Mouse (Mus musculus) embryonic facial prominence, embryonic 14.5 days (tissue): ENCODE data around the gene Spred2. TPM values are rescaled to one million over a fixed set of nuclear protein-coding genes. Genes with fewer than 3 reads are reported as not detected.

ENCODE experiments used
- ATAC-seq: fragments of 200-750 bp; cut with Nextera tagmentation; 2 replicates; pipeline ENCODE4 v1.8.0; 2017; ENCODE audit warnings: low read depth, moderate number of reproducible peaks, moderate TSS enrichment
- DNase-seq: peaks from one replicate; pipeline ENCODE4 v3.0.0-alpha.2; 2015; ENCODE audit warnings: low spot score
- H3K27ac ChIP-seq: fragments of 300-500 bp; sonication (generic); replicated peaks from 2 replicates; pipeline ENCODE4 v1.5.1; 2014; ENCODE audit warnings: low read depth, mild to moderate bottlenecking, low read length, moderate library complexity
- H3K27me3 ChIP-seq: fragments of 300-500 bp; sonication (generic); replicated peaks from 2 replicates; pipeline ENCODE4 v1.6.1; 2014; ENCODE audit warnings: low read length; ENCODE audit not compliant: control insufficient read depth, insufficient read depth
- H3K36me3 ChIP-seq: fragments of 300-500 bp; sonication (generic); 2 replicates; pipeline ENCODE4 v1.6.1; 2014; ENCODE audit warnings: low read length, mixed read lengths; ENCODE audit not compliant: control insufficient read depth, insufficient read depth
- H3K4me1 ChIP-seq: fragments of 300-500 bp; sonication (generic); 2 replicates; pipeline ENCODE4 v1.6.1; 2014; ENCODE audit warnings: antibody characterized with exemption, low read length; ENCODE audit not compliant: control insufficient read depth, insufficient read depth
- H3K4me2 ChIP-seq: fragments of 300-500 bp; sonication (generic); 2 replicates; pipeline ENCODE4 v1.6.1; 2014; ENCODE audit warnings: low read depth, mild to moderate bottlenecking, low read length, moderate library complexity, mixed read lengths
- H3K4me3 ChIP-seq: fragments of 300-500 bp; sonication (generic); 2 replicates; pipeline ENCODE4 v1.5.1; 2014; ENCODE audit warnings: low read depth, mild to moderate bottlenecking, low read length
- H3K9ac ChIP-seq: fragments of 300-500 bp; sonication (generic); 2 replicates; pipeline ENCODE4 v1.6.1; 2014; ENCODE audit warnings: low read depth, mild to moderate bottlenecking, low read length, moderate library complexity, mixed read lengths
- H3K9me3 ChIP-seq: fragments of 300-500 bp; sonication (generic); 2 replicates; pipeline ENCODE4 v1.6.1; 2016; ENCODE audit warnings: low read length; ENCODE audit not compliant: control insufficient read depth
- WGBS: fragments of 180-500 bp; shearing (Covaris S2); extraction: QIAGEN DNeasy Blood & Tissue Kit; methylation state at CpG from one replicate; pipeline ENCODE4 v1.1.7; 2014; 5-methylcytosine and 5-hydroxymethylcytosine counted together
- polyA plus RNA-seq: library from polyadenylated mRNA; unstranded; fragments of >200 nt; fragmentation: Nextera tagmentation; extraction: Ambion mirVana; gene quantifications from 2 replicates; pipeline ENCODE4 v1.2.1, GENCODE M21; 2014

Gene Spred2
- polyA plus RNA-seq, 1 experiment from 2014 or later, result 8.7 TPM

- no peak for DNase-seq
- no peak overlapping the region for H3K4me2 ChIP-seq
- no peak overlapping the region for H3K9ac ChIP-seq
- H3K9me3 ChIP-seq, result no peaks in the 10 kb centered on the region
- H3K4me3 ChIP-seq, result no peak overlapping the region
- H3K36me3 ChIP-seq, result no peaks in the 10 kb centered on the region
- H3K27me3 ChIP-seq, result no peaks in the 10 kb centered on the region
- no peak for ATAC-seq
- H3K4me1 ChIP-seq, result peaks cover 10% of the 10 kb centered on the region; the same call in 1 of the 2 replicates
- no peak overlapping the region; the same call in 1 of the 2 replicates for H3K27ac ChIP-seq
- 46% methylated on average over 7 of the region's 7 CpGs for WGBS
Measured at GRCm38 (mm10) chr11:19973032-19973790, 49.0 kb downstream of the Spred2 start.

DNA sequence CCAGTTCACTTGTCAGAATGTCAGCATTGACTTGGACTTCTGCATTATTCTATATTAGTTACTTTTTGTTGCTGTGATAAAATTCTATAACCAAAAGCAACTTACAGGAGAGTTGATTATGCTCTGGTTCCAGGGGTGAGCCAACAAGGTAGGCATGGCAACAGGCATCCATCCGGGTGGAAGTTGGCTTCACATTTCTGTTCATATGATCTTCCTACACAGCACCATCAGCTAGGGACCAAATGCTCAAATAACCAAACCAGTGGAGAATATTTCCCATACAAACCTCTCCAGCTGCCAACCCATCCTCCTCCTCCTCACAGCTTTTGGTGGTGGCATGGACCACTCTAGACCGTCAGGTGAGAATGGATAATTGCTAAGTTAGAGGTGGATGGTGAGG, 51.9 kb downstream of the Spred2 start:
- no peak overlapping the region for H3K4me2 ChIP-seq
- H3K27me3 ChIP-seq, result no peaks in the 10 kb centered on the region
- DNase-seq, result no peak
- ATAC-seq, result no peak
- H3K36me3 ChIP-seq, result no peaks in the 10 kb centered on the region
- H3K4me1 ChIP-seq, result peaks cover 22% of the 10 kb centered on the region; the same call in 1 of the 2 replicates
- no peak overlapping the region for H3K27ac ChIP-seq
- 90% methylated on average over 2 of the region's 2 CpGs for WGBS
- no peak overlapping the region for H3K4me3 ChIP-seq
- H3K9me3 ChIP-seq, result no peaks in the 10 kb centered on the region
- H3K9ac ChIP-seq, result no peak overlapping the region

GRCm38 (mm10) chr11:19977687-19978086, 53.5 kb downstream of the Spred2 start:
- Histone ChIP-seq H3K4me3 (no peak overlapping the region), H3K36me3 (no peaks in the 10 kb centered on the region), H3K27ac (no peak overlapping the region), H3K4me2 (no peak overlapping the region), H3K27me3 (no peaks in the 10 kb centered on the region), H3K4me1 (peaks cover 26% of the 10 kb centered on the region), H3K9ac (no peak overlapping the region), H3K9me3 (no peaks in the 10 kb centered on the region)
- ATAC-seq (no peak), DNase-seq (no peak)
- WGBS, result 48% methylated on average over 2 of the region's 2 CpGs

GRCm38 (mm10) chr11:19979338-19979737, 55.2 kb downstream of the Spred2 start:
- Histone ChIP-seq H3K4me1 (peaks cover 28% of the 10 kb centered on the region), H3K4me2 (no peak overlapping the region)

DNA sequence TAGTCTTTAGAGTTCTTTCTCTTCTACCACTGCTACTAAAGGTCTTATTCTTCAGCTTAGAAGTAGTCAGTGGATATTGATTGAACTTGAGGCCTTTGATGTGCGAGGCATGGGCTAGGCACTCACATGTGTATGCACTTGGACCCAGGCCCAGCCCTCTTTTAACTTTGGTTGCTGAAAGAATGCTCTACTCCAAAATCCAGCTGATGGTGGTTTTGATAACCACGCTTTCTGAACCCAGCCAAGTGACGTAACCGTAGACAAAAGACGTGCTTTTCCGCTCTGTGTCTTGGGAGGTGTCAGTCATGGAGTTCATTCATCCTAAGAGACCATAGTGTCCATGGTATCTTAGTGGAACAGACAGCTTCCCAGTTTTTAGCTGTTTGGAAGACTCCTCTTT, 57.9 kb downstream of the Spred2 start:
- DNase-seq, result peak; percentile 85
- no peaks in the 10 kb centered on the region for H3K27me3 ChIP-seq
- no peaks in the 10 kb centered on the region for H3K36me3 ChIP-seq
- no peaks in the 10 kb centered on the region for H3K9me3 ChIP-seq
- ATAC-seq, result 0 out of 2 replicates have a peak, but pooled peaks have one; percentile 13
- no peak overlapping the region for H3K4me2 ChIP-seq
- H3K4me1 ChIP-seq, result peaks cover 37% of the 10 kb centered on the region
- peak overlapping the region; percentile 57; the same call in 1 of the 2 replicates for H3K27ac ChIP-seq
- no peak overlapping the region for H3K4me3 ChIP-seq
- 39% methylated on average over 6 of the region's 6 CpGs for WGBS
- no peak overlapping the region for H3K9ac ChIP-seq

More at GRCm38 (mm10) chr11:19979338-19979737, 55.2 kb downstream of the Spred2 start:
- Histone ChIP-seq H3K27ac (no peak overlapping the region), H3K36me3 (no peaks in the 10 kb centered on the region), H3K9me3 (no peaks in the 10 kb centered on the region), H3K27me3 (no peaks in the 10 kb centered on the region), H3K4me3 (no peak overlapping the region), H3K9ac (no peak overlapping the region)
- DNase-seq (no peak), ATAC-seq (no peak)
- 65% methylated on average over 14 of the region's 14 CpGs for WGBS

DNA sequence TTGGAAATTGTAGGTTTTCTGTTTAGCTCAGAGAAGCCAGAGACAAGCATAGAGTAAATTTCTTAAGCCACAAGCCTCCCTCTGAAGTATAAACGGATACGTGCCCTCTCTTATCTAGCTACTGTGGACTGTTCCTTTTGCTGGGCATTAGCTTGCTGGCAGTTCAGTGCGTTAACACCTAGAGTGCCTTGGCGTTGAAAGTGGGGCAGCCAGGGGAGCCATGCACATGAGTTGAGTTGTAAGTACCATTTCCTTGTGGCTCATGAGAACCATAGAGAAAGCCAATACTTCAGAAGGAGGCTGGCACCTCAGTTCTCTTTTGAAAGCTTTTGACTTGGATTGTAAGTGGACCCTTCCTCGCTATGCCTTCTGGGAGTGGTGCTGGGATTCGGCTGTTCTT, 58.6 kb downstream of the Spred2 start:
- ATAC-seq (no peak), DNase-seq (no peak)
- 67% methylated on average over 6 of the region's 6 CpGs for WGBS
- peak overlapping the region; percentile 57; the same call in 1 of the 2 replicates for H3K27ac ChIP-seq
- H3K4me1 ChIP-seq, result peaks cover 44% of the 10 kb centered on the region
- H3K4me2 ChIP-seq, result peak overlapping the region; percentile 16; the same call in 1 of the 2 replicates
- H3K36me3 ChIP-seq, result no peaks in the 10 kb centered on the region
- no peaks in the 10 kb centered on the region for H3K9me3 ChIP-seq
- H3K4me3 ChIP-seq, result no peak overlapping the region
- no peak overlapping the region for H3K9ac ChIP-seq
- H3K27me3 ChIP-seq, result no peaks in the 10 kb centered on the region

- Histone ChIP-seq H3K4me2 (peak overlapping the region; percentile 16; the same call in 1 of the 2 replicates), H3K27me3 (no peaks in the 10 kb centered on the region), H3K9ac (no peak overlapping the region), H3K27ac (peak overlapping the region; percentile 57; the same call in 1 of the 2 replicates), H3K4me3 (no peak overlapping the region), H3K9me3 (no peaks in the 10 kb centered on the region), H3K36me3 (no peaks in the 10 kb centered on the region), H3K4me1 (peaks cover 49% of the 10 kb centered on the region)
- DNase-seq (peak; percentile 56), ATAC-seq (no peak; the same call in 1 of the 2 replicates)
- WGBS, result 21% methylated on average over 4 of the region's 4 CpGs
Measured at GRCm38 (mm10) chr11:19983298-19983697, 59.1 kb downstream of the Spred2 start.

GRCm38 (mm10) chr11:19984029-19984428, 59.9 kb downstream of the Spred2 start:
- Histone ChIP-seq H3K9ac (no peak overlapping the region), H3K4me3 (no peak overlapping the region), H3K4me1 (peaks cover 52% of the 10 kb centered on the region), H3K27ac (no peak overlapping the region), H3K27me3 (no peaks in the 10 kb centered on the region), H3K9me3 (no peaks in the 10 kb centered on the region), H3K36me3 (no peaks in the 10 kb centered on the region), H3K4me2 (no peak overlapping the region)
- ATAC-seq (no peak), DNase-seq (no peak)
- WGBS, result 80% methylated on average over 9 of the region's 9 CpGs
